Mouse (Mus musculus): Measurements from ENCODE around the gene Jund. TPM values are rescaled to one million over a fixed set of nuclear protein-coding genes. Genes with fewer than 3 reads are reported as not detected.

The Jund gene
- total and polyA plus RNA-seq, 3 experiments = 191 to 283 (median 279) TPM

DNA sequence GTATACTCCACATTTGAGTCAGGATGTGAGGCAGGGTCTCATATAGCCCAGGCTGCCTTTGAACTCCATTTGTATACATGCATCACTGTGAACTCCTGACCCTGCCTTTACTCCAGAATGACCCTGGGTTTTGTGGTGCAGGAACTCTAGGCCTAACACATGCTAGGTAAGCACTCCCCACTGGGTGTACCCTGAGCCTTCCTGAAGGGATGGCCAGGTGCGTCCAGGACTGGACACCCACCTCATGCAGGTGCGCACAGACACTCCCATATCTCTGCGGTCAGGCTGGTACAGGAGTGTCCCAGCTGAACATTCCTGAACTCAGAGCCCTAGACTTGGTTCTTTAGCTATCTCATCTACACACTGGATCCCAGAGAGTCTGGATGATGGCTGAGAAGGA is 24.6 kb upstream of the Jund start:
- Histone ChIP-seq H3K9me3 (replicated peaks; ENCODE audit: low read length) (no peaks in the 10 kb centered on the region), H3K4me1 (ENCODE audit: control insufficient read depth in 1 of 2, insufficient read depth in 2 of 2) (peaks cover 29 to 61% of the 10 kb centered on the region in 2 experiments), H3K9ac (ENCODE audit: insufficient read depth, low read depth) (peak overlapping the region; percentile 91), H3K4me2 (ENCODE audit: insufficient read depth, low read depth, poor library complexity, severe bottlenecking) (peak overlapping the region; percentile 69), H3K79me2 (replicated peaks; ENCODE audit: control insufficient read depth, extremely low read depth, insufficient read depth, poor library complexity, severe bottlenecking) (peaks cover 16% of the 10 kb centered on the region), H3K36me3 (replicated peaks in 1 of 2; ENCODE audit: control insufficient read depth in 1 of 2, insufficient read depth in 1 of 2, low read length in 1 of 2) (peaks cover 27 to 28% of the 10 kb centered on the region in 2 experiments), H3K27ac (ENCODE audit: insufficient read depth, low read depth) (peak overlapping the region; percentile 75), H3K27me3 (replicated peaks) (no peaks in the 10 kb centered on the region), H3K4me3 (replicated peaks in 1 of 3; ENCODE audit: low read depth in 2 of 3, low read length in 2 of 3, poor library complexity in 1 of 3) (peak overlapping the region; percentile 65 to 72 (median 67))
- dilution Hi-C loops (cut with MboI; ENCODE audit: extremely low pct_ligation_motif_present, extremely low pct_unique_long_range_greater_than_20kb, low sequenced_read_pairs) = no loop called here
- TF ChIP-seq SIN3A (IDR thresholded peaks at IDR 0.05; ENCODE audit: low read length) = no peak
- no peak for TF ChIP-seq IRF4 (IDR thresholded peaks at IDR 0.05; ENCODE audit: low read depth, low read length)
- TF ChIP-seq E2F4 (IDR thresholded peaks at IDR 0.05; ENCODE audit: insufficient replicate concordance, low read depth, low read length) = no peak
- no peak for TF ChIP-seq USF2 (conservative IDR thresholded peaks at IDR 0.05; ENCODE audit: low read depth, low read length)
- no peak for TF ChIP-seq MAZ (IDR thresholded peaks at IDR 0.05; ENCODE audit: low read depth, low read length)
- in situ Hi-C loops (cut with MboI; ENCODE audit: low pct_ligation_motif_present, low pct_unique_long_range_greater_than_20kb, low sequenced_read_pairs) = no loop called here
- peak; percentile 34 for DNase-seq (ENCODE audit: extremely low read depth)

DNA sequence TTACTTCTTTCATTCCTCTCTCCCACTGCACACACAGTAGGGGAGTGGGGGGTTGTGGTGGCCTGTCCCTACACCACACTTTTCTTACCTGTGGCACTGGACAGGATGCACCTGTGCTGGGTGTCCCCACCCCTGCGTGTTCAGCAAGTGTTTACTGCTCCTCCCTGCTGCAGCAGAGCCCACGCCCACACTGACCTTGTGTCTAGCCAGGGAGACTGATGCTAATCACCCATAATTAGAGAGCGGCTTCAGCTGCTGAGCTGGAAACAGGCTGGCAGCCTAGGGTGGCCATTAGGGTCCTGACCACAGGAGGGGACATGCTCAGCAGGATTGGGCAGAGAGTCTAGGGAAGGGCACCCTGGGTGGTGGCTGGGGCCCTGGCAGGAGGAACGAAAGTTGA is 24.0 kb upstream of the Jund start:
- DNase-seq (ENCODE audit: extremely low read depth) = no peak
- dilution Hi-C loops (cut with MboI; ENCODE audit: extremely low pct_ligation_motif_present, extremely low pct_unique_long_range_greater_than_20kb, low sequenced_read_pairs) = no loop called here
- TF ChIP-seq SMC3 (IDR thresholded peaks at IDR 0.05; ENCODE audit: low read depth, low read length) (no peak), CHD2 (IDR thresholded peaks at IDR 0.05; ENCODE audit: low read length) (0 out of 2 replicates have a peak, but pooled peaks have one; percentile 12), MXI1 (IDR thresholded peaks at IDR 0.05; ENCODE audit: low read depth, low read length) (no peak), MAX (IDR thresholded peaks at IDR 0.05; ENCODE audit: low read length) (no peak), MAFK (IDR thresholded peaks at IDR 0.05; ENCODE audit: insufficient replicate concordance, low read length) (no peak), TBP (conservative IDR thresholded peaks at IDR 0.05; ENCODE audit: low read depth, low read length) (no peak), ELF1 (IDR thresholded peaks at IDR 0.05; ENCODE audit: low read depth, low read length) (no peak), CTCF (conservative IDR thresholded peaks at IDR 0.05 in 1 of 2, IDR thresholded peaks at IDR 0.05 in 1 of 2; ENCODE audit: low read depth in 2 of 2, low read length in 2 of 2) (no peak), USF1 (IDR thresholded peaks at IDR 0.05; ENCODE audit: low read depth, low read length) (no peak), BHLHE40 (IDR thresholded peaks at IDR 0.05; ENCODE audit: low read depth, low read length) (peak; percentile 25; the same call in 1 of the 2 replicates), RCOR1 (conservative IDR thresholded peaks at IDR 0.05; ENCODE audit: low read depth, low read length) (no peak), JUND (conservative IDR thresholded peaks at IDR 0.05; ENCODE audit: low read depth, low read length) (no peak), NRF1 (IDR thresholded peaks at IDR 0.05; ENCODE audit: low read depth, low read length) (no peak), ZKSCAN1 (IDR thresholded peaks at IDR 0.05; ENCODE audit: borderline replicate concordance, low read depth, low read length) (no peak), POLR2A (IDR thresholded peaks at IDR 0.05; ENCODE audit: low read depth, low read length) (no peak), NELFE (IDR thresholded peaks at IDR 0.05; ENCODE audit: low read depth, low read length) (no peak), ETS1 (conservative IDR thresholded peaks at IDR 0.05; ENCODE audit: low read depth, low read length) (no peak), EP300 (IDR thresholded peaks at IDR 0.05; ENCODE audit: low read length) (0 out of 2 replicates have a peak, but pooled peaks have one; percentile 16), ZC3H11A (IDR thresholded peaks at IDR 0.05; ENCODE audit: low read depth, low read length) (no peak), TCF12 (IDR thresholded peaks at IDR 0.05; ENCODE audit: low read depth, low read length) (peak; percentile 47; the same call in 1 of the 2 replicates), USF2 (conservative IDR thresholded peaks at IDR 0.05; ENCODE audit: low read depth, low read length) (no peak), POLR2AphosphoS2 (IDR thresholded peaks at IDR 0.05; ENCODE audit: low read depth, low read length) (no peak), PAX5 (IDR thresholded peaks at IDR 0.05; ENCODE audit: low read length) (no peak), E2F4 (IDR thresholded peaks at IDR 0.05; ENCODE audit: insufficient replicate concordance, low read depth, low read length) (no peak), MEF2A (IDR thresholded peaks at IDR 0.05; ENCODE audit: borderline replicate concordance, low read depth, low read length) (no peak), KAT2A (IDR thresholded peaks at IDR 0.05; ENCODE audit: insufficient replicate concordance, low read length) (no peak), ZNF384 (IDR thresholded peaks at IDR 0.05; ENCODE audit: low read depth, low read length) (no peak), CHD1 (IDR thresholded peaks at IDR 0.05; ENCODE audit: low read depth, low read length) (no peak), MAZ (IDR thresholded peaks at IDR 0.05; ENCODE audit: low read depth, low read length) (no peak), IRF4 (IDR thresholded peaks at IDR 0.05; ENCODE audit: low read depth, low read length) (no peak), MYC (IDR thresholded peaks at IDR 0.05; ENCODE audit: low read depth, low read length) (no peak), ZMIZ1 (IDR thresholded peaks at IDR 0.05; ENCODE audit: low read depth, low read length) (no peak), RAD21 (IDR thresholded peaks at IDR 0.05; ENCODE audit: low read depth, low read length) (no peak)

More for the DNA sequence above, 24.0 kb upstream of the Jund start:
- Histone ChIP-seq H3K27me3 (replicated peaks) (no peaks in the 10 kb centered on the region), H3K4me3 (replicated peaks in 1 of 3; ENCODE audit: low read depth in 2 of 3, low read length in 2 of 3, poor library complexity in 1 of 3) (peak overlapping the region in 2 of 3 experiments; percentile 21 to 67), H3K4me2 (ENCODE audit: insufficient read depth, low read depth, poor library complexity, severe bottlenecking) (peak overlapping the region; percentile 69), H3K79me2 (replicated peaks; ENCODE audit: control insufficient read depth, extremely low read depth, insufficient read depth, poor library complexity, severe bottlenecking) (peaks cover 16% of the 10 kb centered on the region), H3K36me3 (replicated peaks in 1 of 2; ENCODE audit: control insufficient read depth in 1 of 2, insufficient read depth in 1 of 2, low read length in 1 of 2) (peaks cover 33 to 34% of the 10 kb centered on the region in 2 experiments), H3K4me1 (ENCODE audit: control insufficient read depth in 1 of 2, insufficient read depth in 2 of 2) (peaks cover 29 to 67% of the 10 kb centered on the region in 2 experiments), H3K9ac (ENCODE audit: insufficient read depth, low read depth) (no peak overlapping the region), H3K9me3 (replicated peaks; ENCODE audit: low read length) (no peaks in the 10 kb centered on the region), H3K27ac (ENCODE audit: insufficient read depth, low read depth) (peak overlapping the region; percentile 61)
- in situ Hi-C loops (cut with MboI; ENCODE audit: low pct_ligation_motif_present, low pct_unique_long_range_greater_than_20kb, low sequenced_read_pairs) = no loop called here

All from CH12.LX (cell line).